Mouse (Mus musculus) brain, embryonic 14.5 days (tissue): ENCODE measurements around the gene Cpm.

Experiments used
- CTCF ChIP-seq: fragments of 200-500 bp; IDR thresholded peaks from 2 replicates; pipeline ENCODE4 v1.5.1; 2012; ENCODE audit warnings: inconsistent platforms, mild to moderate bottlenecking, moderate library complexity, borderline replicate concordance; ENCODE audit not compliant: insufficient read depth, insufficient read length; ENCODE audit errors: extremely low read depth
- POLR2A ChIP-seq: fragments of 200-500 bp; IDR thresholded peaks from 2 replicates; pipeline ENCODE4 v1.6.1; 2012; ENCODE audit warnings: mild to moderate bottlenecking, inconsistent platforms, borderline replicate concordance; ENCODE audit not compliant: poor library complexity, insufficient read depth, insufficient read length, severe bottlenecking; ENCODE audit errors: extremely low read depth

- no peak for TF ChIP-seq CTCF
- TF ChIP-seq POLR2A = no peak
These were observed 876 bp downstream of the Cpm start for GRCm38 (mm10) chr10:117630176-117630575.
